Mouse (Mus musculus): Measurements from ENCODE around the gene Lrrfip1. TPM values are rescaled to one million over a fixed set of nuclear protein-coding genes. Genes with fewer than 3 reads are reported as not detected.
A peak's percentile ranks its signal among the peaks of the same experiment; 100 is the strongest.

Gene Lrrfip1
- polyA plus RNA-seq, 1 experiment = 38.1 TPM

DNA sequence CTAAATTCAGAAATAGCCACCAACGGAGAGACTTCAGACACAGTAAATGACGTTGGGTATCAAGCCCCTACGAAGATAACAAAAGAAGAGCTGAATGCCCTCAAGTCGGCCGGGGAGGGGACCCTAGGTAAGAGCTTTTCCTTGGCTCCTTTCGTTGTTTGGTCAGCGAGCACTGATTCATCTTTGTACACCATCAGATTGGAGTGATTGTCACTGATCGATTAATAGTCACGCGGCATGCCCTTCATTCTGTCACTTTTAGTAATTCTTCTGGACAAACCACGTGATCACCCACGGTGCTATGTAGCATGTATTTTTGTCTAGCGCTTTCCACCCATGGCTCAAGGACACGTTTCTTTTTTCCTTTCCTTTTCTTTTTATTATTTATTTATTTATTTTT lies 113.6 kb downstream of the Lrrfip1 start:
- no peak overlapping the region for H3K4me3 ChIP-seq (replicated peaks; ENCODE audit: extremely low read depth, low read depth, low read length)
- DNase-seq = no peak
- H3K4me1 ChIP-seq (ENCODE audit: control insufficient read depth, insufficient read depth, low read length) = no peaks in the 10 kb centered on the region
- no peak for TF ChIP-seq POLR2A (IDR thresholded peaks at IDR 0.05; ENCODE audit: borderline replicate concordance, extremely low read depth, low read depth, low read length)
- TF ChIP-seq CTCF (IDR thresholded peaks at IDR 0.05; ENCODE audit: insufficient read depth, low read length) = no peak
- WGBS = 91% methylated on average over 14 of the region's 14 CpGs

DNA sequence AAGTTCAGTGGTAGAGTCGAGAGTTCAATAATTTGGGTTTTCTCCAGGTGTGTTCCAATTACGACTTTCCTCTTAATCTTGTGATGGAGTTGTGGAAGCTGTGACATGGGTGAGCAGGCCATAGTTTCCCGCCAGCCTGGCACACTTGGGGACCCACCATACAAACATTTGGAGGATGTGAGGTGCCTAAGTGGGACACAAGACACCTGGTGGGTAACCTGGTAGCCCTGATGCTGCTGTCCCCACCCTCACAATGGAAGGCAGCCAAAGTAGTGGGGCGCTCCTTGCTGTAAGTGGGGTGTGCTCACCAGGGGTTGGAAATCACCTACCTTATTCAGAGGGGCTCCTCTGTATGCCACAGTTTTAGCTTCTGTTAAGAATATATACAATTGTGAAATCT lies 114.1 kb downstream of the Lrrfip1 start:
- WGBS = 95% methylated on average over 4 of the region's 4 CpGs
- TF ChIP-seq CTCF (IDR thresholded peaks at IDR 0.05; ENCODE audit: insufficient read depth, low read length) = no peak
- no peak for TF ChIP-seq POLR2A (IDR thresholded peaks at IDR 0.05; ENCODE audit: borderline replicate concordance, extremely low read depth, low read depth, low read length)
- Histone ChIP-seq H3K4me1 (ENCODE audit: control insufficient read depth, insufficient read depth, low read length) (no peaks in the 10 kb centered on the region), H3K4me3 (replicated peaks; ENCODE audit: extremely low read depth, low read depth, low read length) (no peak overlapping the region)
- no peak for DNase-seq

DNA sequence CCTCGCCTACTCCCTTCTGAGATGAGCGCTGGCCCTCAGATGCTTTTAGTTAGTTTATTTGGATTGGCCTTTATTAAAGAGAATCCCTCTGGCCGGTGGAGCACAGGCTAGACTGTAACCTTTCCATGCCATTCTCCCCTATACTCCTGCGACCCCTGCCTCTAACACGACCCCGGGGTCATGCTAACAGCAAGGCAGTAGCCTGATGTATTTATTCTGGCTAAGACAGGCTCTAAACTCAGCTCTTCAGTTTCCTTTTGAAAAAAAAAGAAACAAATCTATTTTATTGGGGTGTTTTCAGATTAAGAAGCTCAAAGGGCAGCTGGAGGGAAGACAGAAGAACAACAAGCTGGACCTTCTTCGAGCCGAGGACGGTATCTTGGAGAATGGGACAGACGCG lies 123.6 kb downstream of the Lrrfip1 start:
- Histone ChIP-seq H3K4me1 (ENCODE audit: control insufficient read depth, insufficient read depth, low read length) (no peaks in the 10 kb centered on the region), H3K4me3 (replicated peaks; ENCODE audit: extremely low read depth, low read depth, low read length) (no peak overlapping the region)
- WGBS = 82% methylated on average over 11 of the region's 11 CpGs
- TF ChIP-seq POLR2A (IDR thresholded peaks at IDR 0.05; ENCODE audit: borderline replicate concordance, extremely low read depth, low read depth, low read length) = no peak
- no peak for TF ChIP-seq CTCF (IDR thresholded peaks at IDR 0.05; ENCODE audit: insufficient read depth, low read length)
- DNase-seq = no peak

DNA sequence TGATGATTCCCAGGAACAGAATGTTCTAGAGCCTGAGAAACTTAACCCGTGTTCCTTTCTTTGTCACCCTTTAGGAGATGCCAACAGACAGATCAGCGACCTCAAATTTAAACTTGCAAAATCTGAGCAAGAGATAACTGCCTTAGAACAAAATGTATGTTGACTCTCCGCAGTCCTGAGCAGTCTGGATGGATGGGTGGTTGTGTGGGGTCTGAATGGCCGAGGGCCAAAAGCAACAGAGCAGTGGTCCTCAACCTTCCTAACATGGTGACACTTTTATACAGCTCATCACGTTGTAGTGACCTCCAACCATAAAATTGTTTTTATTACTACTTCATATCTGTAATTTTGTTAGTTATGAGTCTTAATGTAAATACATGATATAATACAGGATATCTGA lies 124.5 kb downstream of the Lrrfip1 start:
- TF ChIP-seq CTCF (IDR thresholded peaks at IDR 0.05; ENCODE audit: insufficient read depth, low read length) (no peak), POLR2A (IDR thresholded peaks at IDR 0.05; ENCODE audit: borderline replicate concordance, extremely low read depth, low read depth, low read length) (no peak)
- WGBS = 88% methylated on average over 5 of the region's 5 CpGs
- DNase-seq = no peak
- no peaks in the 10 kb centered on the region for H3K4me1 ChIP-seq (ENCODE audit: control insufficient read depth, insufficient read depth, low read length)
- no peak overlapping the region for H3K4me3 ChIP-seq (replicated peaks; ENCODE audit: extremely low read depth, low read depth, low read length)

DNA sequence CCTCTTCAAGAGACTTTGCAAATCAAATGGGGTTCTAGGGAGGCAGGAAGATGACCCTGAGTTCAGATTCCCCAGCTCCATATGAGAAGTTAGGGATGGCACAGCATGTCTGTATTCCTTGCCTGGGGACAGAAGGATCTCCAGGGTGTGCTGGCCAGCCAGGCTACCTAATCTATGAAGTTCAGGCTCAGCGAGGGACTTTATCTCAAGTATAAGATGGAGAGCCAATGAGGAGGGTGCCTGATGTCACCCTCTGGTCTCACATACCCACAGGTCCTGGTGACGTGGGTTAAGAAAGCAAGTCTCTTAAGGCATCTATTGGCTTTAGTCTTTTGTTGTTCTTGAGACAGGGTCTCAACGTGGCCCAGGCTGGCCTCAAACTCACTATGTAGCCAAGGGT lies 124.9 kb downstream of the Lrrfip1 start:
- WGBS = 92% methylated on average over 3 of the region's 3 CpGs
- Histone ChIP-seq H3K4me3 (replicated peaks; ENCODE audit: extremely low read depth, low read depth, low read length) (no peak overlapping the region), H3K4me1 (ENCODE audit: control insufficient read depth, insufficient read depth, low read length) (no peaks in the 10 kb centered on the region)
- TF ChIP-seq CTCF (IDR thresholded peaks at IDR 0.05; ENCODE audit: insufficient read depth, low read length) (no peak), POLR2A (IDR thresholded peaks at IDR 0.05; ENCODE audit: borderline replicate concordance, extremely low read depth, low read depth, low read length) (no peak)
- DNase-seq = no peak

DNA sequence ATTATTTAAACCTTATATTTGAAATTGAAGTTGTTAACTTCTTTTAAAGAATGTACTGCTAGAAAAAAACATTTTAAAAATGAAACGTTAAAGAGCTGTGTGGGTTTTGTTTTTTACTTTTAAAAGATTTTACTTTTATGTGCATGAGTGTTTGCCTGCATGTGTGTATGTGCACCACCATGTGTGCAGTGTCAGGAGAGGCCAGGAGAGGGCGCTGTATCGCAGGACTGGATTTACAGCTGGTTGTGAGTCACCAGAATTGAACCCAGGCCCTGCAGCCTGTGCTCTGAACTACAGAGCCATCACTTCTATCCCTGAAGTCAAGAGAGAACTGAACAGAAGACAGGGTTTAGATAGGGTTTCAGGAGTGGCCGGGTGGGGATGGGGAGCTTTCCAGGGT lies 130.3 kb downstream of the Lrrfip1 start:
- TF ChIP-seq POLR2A (IDR thresholded peaks at IDR 0.05; ENCODE audit: borderline replicate concordance, extremely low read depth, low read depth, low read length) (no peak), CTCF (IDR thresholded peaks at IDR 0.05; ENCODE audit: insufficient read depth, low read length) (0 out of 2 replicates have a peak, but pooled peaks have one; percentile 6)
- WGBS = 95% methylated on average over 4 of the region's 4 CpGs
- DNase-seq = no peak
- no peaks in the 10 kb centered on the region for H3K4me1 ChIP-seq (ENCODE audit: control insufficient read depth, insufficient read depth, low read length)
- no peak overlapping the region for H3K4me3 ChIP-seq (replicated peaks; ENCODE audit: extremely low read depth, low read depth, low read length)

DNA sequence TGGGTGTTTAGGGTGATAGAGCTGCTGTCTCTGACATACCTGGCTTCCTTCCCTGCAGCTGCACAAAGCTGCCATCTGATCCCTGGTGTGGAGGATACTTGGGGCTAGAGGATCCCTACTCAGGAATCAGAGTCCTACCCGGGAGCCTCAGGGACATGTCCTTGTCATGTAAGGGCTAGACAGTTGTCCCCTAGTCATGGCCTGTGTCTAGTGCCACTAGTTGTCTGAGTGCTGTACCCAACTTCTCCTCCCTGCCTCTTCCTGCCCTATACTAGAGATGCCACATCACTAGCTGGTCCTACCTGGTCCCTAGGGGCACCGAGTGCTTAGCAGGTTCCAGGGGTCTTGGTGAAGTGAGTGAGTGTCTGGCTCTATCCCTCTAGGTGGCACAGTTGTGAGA lies 138.5 kb downstream of the Lrrfip1 start:
- no peaks in the 10 kb centered on the region for H3K4me1 ChIP-seq (ENCODE audit: control insufficient read depth, insufficient read depth, low read length)
- 85% methylated on average over 2 of the region's 2 CpGs for WGBS
- TF ChIP-seq CTCF (IDR thresholded peaks at IDR 0.05; ENCODE audit: insufficient read depth, low read length) (no peak), POLR2A (IDR thresholded peaks at IDR 0.05; ENCODE audit: borderline replicate concordance, extremely low read depth, low read depth, low read length) (no peak)

DNA sequence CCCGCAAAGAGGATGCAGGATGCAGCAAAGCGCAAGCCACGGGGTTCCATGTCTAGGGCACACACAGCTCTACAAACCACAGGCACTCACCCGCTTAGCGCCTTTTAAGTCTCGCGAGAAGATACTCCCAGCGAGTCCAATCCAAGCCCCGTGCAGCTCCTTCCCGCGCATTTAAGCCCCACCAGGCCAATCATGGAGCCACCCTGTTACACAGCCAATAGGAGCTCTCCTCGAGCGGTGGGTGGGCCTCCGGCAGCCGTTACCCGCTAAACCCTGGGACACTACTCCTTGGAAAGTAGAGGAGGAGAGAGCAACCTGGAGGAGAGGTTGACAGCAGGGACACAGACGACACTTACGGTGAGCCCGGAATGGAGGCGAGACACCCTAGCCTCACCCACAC lies 146.3 kb downstream of the Lrrfip1 start, which contains the start of gene Rbm44:
TSS of gene Rbm44 (plus strand) at position 277 of the 400 bp plus-strand sequence.
- no peaks in the 10 kb centered on the region for H3K4me1 ChIP-seq (ENCODE audit: control insufficient read depth, insufficient read depth, low read length)
- H3K4me3 ChIP-seq (replicated peaks; ENCODE audit: extremely low read depth, low read depth, low read length) = no peak within 1 kb of the TSS
- 75% methylated on average over 20 of the region's 20 CpGs for WGBS
- no peak for TF ChIP-seq POLR2A (IDR thresholded peaks at IDR 0.05; ENCODE audit: borderline replicate concordance, extremely low read depth, low read depth, low read length)
- no peak for TF ChIP-seq CTCF (IDR thresholded peaks at IDR 0.05; ENCODE audit: insufficient read depth, low read length)
- DNase-seq = no peak

More for the DNA sequence above, 138.5 kb downstream of the Lrrfip1 start:
- H3K4me3 ChIP-seq (replicated peaks; ENCODE audit: extremely low read depth, low read depth, low read length) = no peak overlapping the region
- DNase-seq = no peak

DNA sequence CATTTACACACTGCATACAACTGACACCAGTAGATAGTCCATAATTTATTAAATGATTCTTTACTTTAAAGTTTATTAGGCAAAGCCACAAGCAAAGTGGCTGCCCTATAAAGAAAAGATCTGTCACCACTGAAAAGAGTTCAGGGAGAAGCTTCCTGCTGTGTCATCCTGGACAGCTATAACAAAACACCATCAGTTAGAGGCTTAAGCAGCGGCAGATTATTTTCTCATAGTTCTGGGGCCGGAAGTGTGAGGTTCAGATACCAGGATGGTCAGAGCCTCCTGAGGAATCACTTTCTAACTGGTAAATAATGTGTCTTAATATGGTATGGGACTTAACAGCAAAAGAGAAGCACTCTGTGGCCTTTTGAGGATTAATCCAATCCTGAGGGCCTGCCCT lies 153.0 kb downstream of the Lrrfip1 start:
- TF ChIP-seq POLR2A (IDR thresholded peaks at IDR 0.05; ENCODE audit: borderline replicate concordance, extremely low read depth, low read depth, low read length) = no peak
- TF ChIP-seq CTCF (IDR thresholded peaks at IDR 0.05; ENCODE audit: insufficient read depth, low read length) = no peak
- DNase-seq = no peak
- no peak overlapping the region for H3K4me3 ChIP-seq (replicated peaks; ENCODE audit: extremely low read depth, low read depth, low read length)
- no peaks in the 10 kb centered on the region for H3K4me1 ChIP-seq (ENCODE audit: control insufficient read depth, insufficient read depth, low read length)
- 59% methylated on average over 2 of the region's 2 CpGs for WGBS

DNA sequence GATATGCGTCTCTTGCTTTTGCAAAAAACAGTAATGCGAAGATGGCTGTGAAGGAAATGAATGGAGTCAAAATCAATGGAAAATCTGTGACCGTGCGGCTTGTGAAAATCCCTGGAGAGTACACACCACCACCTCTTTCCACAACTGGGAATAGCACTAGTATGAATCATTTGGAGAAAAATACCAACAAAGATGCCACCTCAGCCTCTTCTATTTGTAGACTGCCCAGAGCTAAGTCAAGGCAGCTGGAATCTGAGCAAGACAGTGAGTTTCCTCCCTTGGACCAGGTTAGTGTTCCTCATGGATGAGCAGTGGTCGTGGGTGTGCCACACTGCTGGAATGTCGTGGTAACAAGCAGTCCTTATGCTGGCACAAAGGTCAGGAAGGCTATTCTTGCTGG lies 168.3 kb downstream of the Lrrfip1 start:
- WGBS = 77% methylated on average over 6 of the region's 6 CpGs
- H3K4me1 ChIP-seq (ENCODE audit: control insufficient read depth, insufficient read depth, low read length) = no peaks in the 10 kb centered on the region
- DNase-seq = no peak
- H3K4me3 ChIP-seq (replicated peaks; ENCODE audit: extremely low read depth, low read depth, low read length) = no peak overlapping the region
- no peak for TF ChIP-seq CTCF (IDR thresholded peaks at IDR 0.05; ENCODE audit: insufficient read depth, low read length)
- no peak for TF ChIP-seq POLR2A (IDR thresholded peaks at IDR 0.05; ENCODE audit: borderline replicate concordance, extremely low read depth, low read depth, low read length)

All from lung, adult 2 months (tissue).